Mouse (Mus musculus) kidney, adult 2 months (tissue): ENCODE results near the gene Cst10.

Source experiments
- CTCF ChIP-seq: fragments of 200-500 bp; conservative IDR thresholded peaks from 2 replicates; pipeline ENCODE4 v1.5.1; 2011; ENCODE audit warnings: low read depth, mild to moderate bottlenecking, control low read depth, low read length, moderate library complexity, mixed read lengths; ENCODE audit not compliant: insufficient read depth, insufficient read length
- POLR2A ChIP-seq: fragments of 200-500 bp; IDR thresholded peaks from one replicate; pipeline ENCODE4 v1.6.1; 2011; ENCODE audit warnings: low read depth, low read length, control low read depth

GRCm38 (mm10) chr2:149422564-149422963, 17.7 kb downstream of the Cst10 start:
- TF ChIP-seq CTCF (0 out of 2 replicates have a peak, but pooled peaks have one; percentile 15), POLR2A (no peak)
